Mouse (Mus musculus) adrenal gland, postnatal 4 days (tissue): ENCODE results near the gene 9130019O22Rik. TPM values are rescaled to one million over a fixed set of nuclear protein-coding genes. Genes with fewer than 3 reads are reported as not detected.
"Not testable (repeated sequence)": the region's sequence is repeated elsewhere in the genome, so short reads cannot be mapped to it uniquely, and the experiment has no call there.

Experiments
- DNase-seq, 2 experiments: peaks; one replicate each; pipeline ENCODE4 v3.0.0; 2021 to 2022; ENCODE audit warnings: low spot score in 2 of 2, mixed read lengths in 2 of 2
- total RNA-seq, 2 experiments: library from RNA; stranded (reverse); gene quantifications; 2 replicates each; pipeline ENCODE4 v1.2.3; 2021

Gene 9130019O22Rik
- total RNA-seq, 2 experiments from 2014 or later: 5.2 to 5.7 TPM

DNA sequence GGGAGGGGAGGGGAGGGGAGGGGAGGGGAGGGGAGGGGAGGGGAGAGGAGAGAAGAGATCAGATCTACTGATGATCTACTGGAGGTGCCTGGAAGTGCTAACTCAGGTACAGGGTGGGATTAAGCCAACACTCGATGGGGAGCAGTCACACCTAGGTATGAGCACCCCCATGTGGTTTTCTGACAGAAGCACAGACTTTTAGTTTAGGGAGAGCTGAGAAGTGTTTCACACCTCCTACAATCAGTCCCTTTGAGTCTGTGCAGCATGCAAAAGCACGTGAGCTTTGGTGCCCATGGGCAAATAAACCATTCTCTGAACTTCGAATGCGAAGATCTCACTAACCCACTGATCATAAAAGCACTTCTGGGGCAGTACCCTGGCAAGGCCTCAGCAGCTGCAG lies 44.6 kb downstream of the 9130019O22Rik start:
- no peak for DNase-seq

DNA sequence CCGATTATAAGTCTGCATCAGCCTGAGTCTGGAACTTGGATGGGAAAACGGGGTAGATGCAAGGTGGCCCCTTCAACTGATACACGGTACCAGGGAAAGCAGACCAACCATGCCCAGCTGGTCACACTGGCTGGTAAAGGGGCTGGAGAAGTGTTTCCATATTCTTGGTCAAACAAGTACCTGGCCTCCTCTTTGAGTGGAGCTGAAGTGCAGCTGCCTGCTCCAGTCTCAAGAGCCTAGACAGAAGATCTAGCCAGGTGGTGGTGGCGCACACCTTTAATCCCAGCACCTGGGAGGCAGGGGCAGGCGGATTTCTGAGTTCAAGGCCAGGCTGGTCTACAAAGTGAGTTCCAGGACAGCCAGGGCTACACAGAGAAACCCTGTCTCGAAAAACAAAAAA lies 45.1 kb downstream of the 9130019O22Rik start:
- DNase-seq: not testable (repeated sequence)

- no peak for DNase-seq
Measured at GRCm38 (mm10) chr7:127341356-127341755, 45.6 kb downstream of the 9130019O22Rik start.

GRCm38 (mm10) chr7:127337636-127338035 lies 49.3 kb downstream of the 9130019O22Rik start:
- no peak for DNase-seq

DNA sequence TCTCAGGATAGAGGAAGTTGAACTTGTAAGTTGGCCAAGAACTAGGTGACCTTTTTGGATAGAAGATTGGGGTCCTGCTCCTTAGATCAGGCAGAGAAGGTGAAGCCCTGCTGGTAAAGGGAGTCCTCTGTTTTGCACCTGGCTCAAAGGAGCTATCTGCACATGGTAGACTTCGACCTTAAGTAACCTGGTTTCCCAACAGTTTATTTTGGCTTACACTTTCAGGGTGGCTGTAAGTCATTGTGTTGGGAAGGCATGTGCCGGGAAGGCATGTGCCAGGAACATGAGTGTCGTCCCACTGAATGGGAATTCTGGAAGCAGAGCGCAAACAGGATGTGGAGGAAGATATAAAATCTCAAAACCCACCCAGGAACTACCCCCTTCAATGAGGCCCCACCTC lies 51.4 kb downstream of the 9130019O22Rik start:
- no peak for DNase-seq

DNA sequence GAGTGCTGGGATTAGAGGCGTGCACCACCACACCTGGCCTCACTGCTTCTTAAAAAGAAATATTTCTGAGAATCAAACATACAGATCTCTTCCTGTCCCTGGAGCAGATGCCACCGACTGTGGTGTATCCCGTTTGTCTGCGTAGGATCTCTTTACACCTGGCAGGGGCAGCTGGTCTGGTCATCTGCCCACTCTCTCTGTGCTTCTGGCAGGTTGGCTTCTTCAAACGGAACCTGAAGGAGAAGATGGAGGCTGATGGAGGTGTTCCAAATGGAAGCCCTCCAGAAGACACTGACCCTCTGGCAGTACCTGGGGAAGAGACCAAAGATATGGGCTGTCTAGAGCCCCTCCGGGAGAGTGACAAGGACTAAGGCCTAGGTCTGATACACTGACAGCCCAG lies 53.7 kb downstream of the 9130019O22Rik start:
- DNase-seq: no peak

Other genes with a start within 250 kb of the 9130019O22Rik start
- 1 to 10 TPM; 1.8 to 2.1 TPM for gene Spn, start 249.3 kb downstream of the 9130019O22Rik start, total RNA-seq
- 10 to 100 TPM; 77.6 to 84.4 TPM for gene Cd2bp2, start 191.1 kb downstream of the 9130019O22Rik start, total RNA-seq
- 10 to 100 TPM; 57.9 to 58.5 TPM for gene Tbc1d10b, start 178.7 kb downstream of the 9130019O22Rik start, total RNA-seq
- gene Mylpf, start 178.3 kb downstream of the 9130019O22Rik start, total RNA-seq: 100 to 1,000 TPM; 268 to 794 TPM
- 10 to 100 TPM; 18.3 to 19.3 TPM for gene Zfp553, start 154.1 kb downstream of the 9130019O22Rik start, total RNA-seq
- gene Sept1, start 154.0 kb downstream of the 9130019O22Rik start, total RNA-seq: 10 to 100 TPM; 12.6 to 14.5 TPM
- gene Zfp771, start 142.9 kb downstream of the 9130019O22Rik start, total RNA-seq: 10 to 100 TPM; 36.3 to 39.2 TPM
- gene Dctpp1, start 126.5 kb downstream of the 9130019O22Rik start, total RNA-seq: 10 to 100 TPM; 63.5 to 68.3 TPM
- gene Sephs2, start 113.1 kb downstream of the 9130019O22Rik start, total RNA-seq: 100 to 1,000 TPM in 1 of 2 experiments, 10 to 100 TPM in 1; 92.8 to 115 TPM
- gene Itgal, start 90.9 kb downstream of the 9130019O22Rik start, total RNA-seq: 1 to 10 TPM; 3.0 to 3.4 TPM
- 10 to 100 TPM; 32.6 to 33.9 TPM for gene Zfp768, start 41.6 kb downstream of the 9130019O22Rik start, total RNA-seq
- 10 to 100 TPM in 1 of 2 experiments, 1 to 10 TPM in 1; 9.9 to 10.4 TPM for gene Zfp747, start 11.1 kb downstream of the 9130019O22Rik start, total RNA-seq
- gene E430018J23Rik, start 6.5 kb upstream of the 9130019O22Rik start, total RNA-seq: 10 to 100 TPM; 11.7 to 12.8 TPM
- 1 to 10 TPM; 7.8 to 8.0 TPM for gene Zfp764, start 19.7 kb upstream of the 9130019O22Rik start, total RNA-seq
- 10 to 100 TPM; 21.0 to 24.8 TPM for gene Zfp688, start 34.9 kb upstream of the 9130019O22Rik start, total RNA-seq
- 1 to 10 TPM; 7.3 to 7.4 TPM for gene Zfp689, start 62.0 kb upstream of the 9130019O22Rik start, total RNA-seq
- 10 to 100 TPM; 52.3 to 54.8 TPM for gene Prr14, start 72.4 kb upstream of the 9130019O22Rik start, total RNA-seq
- 10 to 100 TPM; 90.8 to 94.0 TPM for gene Fbrs, start 92.0 kb upstream of the 9130019O22Rik start, total RNA-seq
- 100 to 1,000 TPM; 111 to 118 TPM for gene Srcap, start 124.8 kb upstream of the 9130019O22Rik start, total RNA-seq
- 10 to 100 TPM; 26.4 to 27.5 TPM for gene Gm42715, start 132.4 kb upstream of the 9130019O22Rik start, total RNA-seq
- not detected for gene Tmem265, start 174.2 kb upstream of the 9130019O22Rik start, total RNA-seq
- gene Phkg2, start 186.2 kb upstream of the 9130019O22Rik start, total RNA-seq: 10 to 100 TPM; 49.3 to 60.9 TPM
- 10 to 100 TPM; 11.9 to 13.5 TPM for gene Ccdc189, start 201.4 kb upstream of the 9130019O22Rik start, total RNA-seq
- 10 to 100 TPM; 85.1 to 89.5 TPM for gene Rnf40, start 201.6 kb upstream of the 9130019O22Rik start, total RNA-seq
- 10 to 100 TPM; 29.4 to 31.6 TPM for gene Zfp629, start 228.6 kb upstream of the 9130019O22Rik start, total RNA-seq